Mouse (Mus musculus): ENCODE results near the gene Sik3.
"Not testable (repeated sequence)": the region's sequence is repeated elsewhere in the genome, so short reads cannot be mapped to it uniquely, and the experiment has no call there.

The Sik3 gene

GRCm38 (mm10) chr9:46112246-46112645 lies 99.6 kb downstream of the Sik3 start:
- DNase-seq = no peak

- DNase-seq = no peak
Observed at GRCm38 (mm10) chr9:46118844-46119385, 106.3 kb downstream of the Sik3 start.

DNA sequence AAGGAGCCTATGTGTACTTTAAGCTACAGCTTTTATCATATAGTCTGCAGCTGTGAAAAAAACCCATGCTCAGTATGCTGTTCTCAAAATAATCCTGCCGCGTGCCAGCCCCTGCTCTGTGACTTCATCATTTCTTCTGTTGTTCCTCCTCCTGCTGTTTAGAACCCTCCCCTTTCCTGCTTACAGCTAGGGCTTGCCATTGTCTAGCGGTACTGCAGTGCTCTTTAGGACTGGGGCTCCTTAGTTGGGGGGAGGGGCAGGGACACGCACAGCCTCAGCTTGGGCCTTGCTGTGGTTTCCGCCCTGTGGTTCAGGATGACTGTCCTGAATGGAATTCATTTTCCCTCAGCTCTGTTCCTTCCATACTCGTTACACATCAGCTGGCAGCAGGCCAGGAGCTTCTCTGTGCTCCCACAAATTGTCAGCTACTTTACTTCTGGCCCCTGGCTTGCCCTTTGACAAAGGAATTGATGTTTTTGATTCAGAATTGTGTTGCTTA lies 107.4 kb downstream of the Sik3 start:
- DNase-seq = peak; percentile 45

GRCm38 (mm10) chr9:46120468-46121253 lies 108.0 kb downstream of the Sik3 start:
- DNase-seq = no peak

DNA sequence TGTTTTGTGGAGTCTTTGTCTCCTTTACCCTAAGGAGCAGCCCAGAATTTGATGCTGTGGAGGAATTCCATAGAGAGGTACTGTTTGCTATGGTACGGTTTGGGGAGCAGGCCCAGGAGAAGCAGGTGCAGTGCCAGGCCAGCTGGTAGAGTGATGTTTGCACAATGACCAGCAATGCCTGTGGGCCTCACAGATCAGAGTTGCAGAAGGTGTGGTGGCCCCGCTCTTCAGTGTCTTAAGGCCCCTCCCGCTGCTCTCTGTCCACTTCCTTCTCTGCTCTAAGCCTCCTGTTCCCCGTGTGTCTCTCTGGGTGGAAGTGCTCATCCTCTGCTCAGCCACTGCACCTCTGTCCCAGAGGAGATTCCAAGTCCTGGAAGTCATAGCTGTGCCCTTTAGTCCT lies 108.9 kb downstream of the Sik3 start:
- DNase-seq = no peak

DNA sequence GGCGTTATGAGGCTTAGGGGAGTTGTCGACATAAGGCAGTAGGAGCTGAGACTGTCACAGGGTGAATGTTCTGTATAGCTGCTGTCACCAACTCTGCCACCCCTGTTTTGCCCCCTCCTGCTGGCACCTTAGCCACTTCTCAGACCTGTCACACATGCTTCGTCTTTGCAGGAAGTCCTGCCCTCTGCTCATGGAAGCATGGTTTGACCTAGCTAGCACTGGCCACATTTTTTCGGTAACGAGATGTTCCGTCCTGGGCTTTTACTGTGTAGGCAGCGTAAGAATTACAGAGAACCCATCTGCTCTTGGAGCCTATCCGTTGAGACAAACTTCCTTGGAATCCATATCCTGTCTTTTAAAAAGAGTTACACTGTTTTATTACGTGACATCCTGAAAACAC lies 110.1 kb downstream of the Sik3 start:
- no peak for DNase-seq

- DNase-seq = no peak
Observed at GRCm38 (mm10) chr9:46126295-46126694, 113.7 kb downstream of the Sik3 start.

- DNase-seq = no peak
Observed at GRCm38 (mm10) chr9:46127326-46127725, 114.7 kb downstream of the Sik3 start.

DNA sequence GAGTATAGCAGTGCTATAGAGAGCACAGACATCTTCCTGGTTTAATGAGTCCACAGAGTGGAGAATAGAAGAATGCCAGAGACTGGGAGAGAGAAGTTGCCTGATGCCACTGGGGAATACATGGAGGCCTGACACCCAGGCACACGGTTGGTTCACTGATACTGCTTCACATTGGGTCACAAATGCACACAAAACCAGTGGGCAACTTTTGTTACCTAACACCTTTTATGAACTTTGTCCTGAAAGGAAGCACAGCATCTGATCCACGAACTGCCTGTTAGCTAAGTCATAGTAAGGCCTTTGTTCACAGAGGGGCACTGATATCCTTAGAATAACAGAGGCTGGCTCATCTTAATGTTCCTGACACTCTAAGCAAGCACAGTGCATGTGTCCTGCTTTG lies 116.6 kb downstream of the Sik3 start:
- DNase-seq = no peak

- not testable (repeated sequence) for DNase-seq
Observed at GRCm38 (mm10) chr9:46132821-46133220, 120.2 kb downstream of the Sik3 start.

GRCm38 (mm10) chr9:46138831-46139230 lies 126.2 kb downstream of the Sik3 start:
- DNase-seq = no peak

- no peak for DNase-seq
Observed at GRCm38 (mm10) chr9:46140811-46141210, 128.2 kb downstream of the Sik3 start.

DNA sequence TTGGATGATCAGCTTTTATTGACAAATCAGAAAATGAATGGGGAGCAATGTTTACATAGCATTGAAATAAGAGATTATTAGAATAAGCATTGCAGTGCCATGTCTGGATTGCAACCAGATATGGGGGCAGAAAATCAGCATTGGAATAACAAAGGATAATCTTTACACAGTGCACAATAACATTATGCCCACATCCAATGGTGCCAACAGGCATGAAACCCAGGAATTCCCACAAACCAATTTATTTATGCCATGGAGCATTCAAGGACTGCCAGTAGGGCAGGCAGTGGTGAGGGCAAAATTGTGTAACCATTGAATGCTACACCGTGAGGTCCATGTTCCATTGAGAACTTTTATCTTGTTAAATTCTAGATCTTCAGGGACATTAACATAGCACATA lies 129.4 kb downstream of the Sik3 start:
- DNase-seq = no peak

- no peak for DNase-seq
Observed at GRCm38 (mm10) chr9:46142492-46142891, 129.9 kb downstream of the Sik3 start.

DNA sequence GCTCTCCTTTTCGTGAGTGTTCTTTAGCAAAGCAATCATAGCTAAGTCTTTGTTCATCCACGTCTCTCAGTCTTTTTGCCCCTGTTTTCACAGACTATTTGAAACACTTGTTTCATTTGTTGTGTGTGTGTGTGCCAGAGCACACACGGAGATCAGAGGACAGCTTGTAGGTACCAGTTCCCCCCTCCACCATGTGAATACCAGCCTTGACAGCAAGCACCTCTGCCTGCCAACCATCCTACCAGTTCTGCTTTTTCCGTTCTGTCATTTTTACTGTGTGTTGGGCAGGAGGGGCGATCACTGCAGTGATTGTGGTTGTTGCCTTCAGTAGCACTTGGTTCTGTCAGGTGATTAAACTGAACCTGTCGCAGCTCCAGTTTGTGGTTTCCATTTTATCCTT lies 132.4 kb downstream of the Sik3 start:
- DNase-seq = no peak

- no peak for DNase-seq
Observed at GRCm38 (mm10) chr9:46146437-46146836, 133.8 kb downstream of the Sik3 start.

GRCm38 (mm10) chr9:46148723-46149122 lies 136.1 kb downstream of the Sik3 start:
- no peak for DNase-seq

DNA sequence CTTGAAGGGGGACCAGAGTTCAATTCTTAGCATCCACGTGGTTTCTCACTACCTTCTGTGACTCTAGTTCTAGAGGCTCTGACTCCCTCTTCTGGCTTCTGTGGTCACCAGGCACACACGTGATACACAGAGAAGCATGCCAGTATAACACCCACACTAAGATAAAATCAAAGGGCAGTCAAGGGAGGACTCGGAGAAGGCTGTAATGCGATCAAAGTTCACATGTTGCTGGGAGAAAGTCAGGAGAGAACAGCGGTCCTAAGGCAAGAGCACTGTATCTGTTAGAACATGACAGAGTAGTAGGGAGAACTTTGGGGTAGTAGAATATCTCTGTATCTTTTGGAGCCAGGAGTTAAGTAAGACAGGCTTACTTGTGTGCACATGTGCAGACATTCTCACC lies 136.8 kb downstream of the Sik3 start:
- no peak for DNase-seq

GRCm38 (mm10) chr9:46150116-46150515 lies 137.5 kb downstream of the Sik3 start:
- DNase-seq = no peak

DNA sequence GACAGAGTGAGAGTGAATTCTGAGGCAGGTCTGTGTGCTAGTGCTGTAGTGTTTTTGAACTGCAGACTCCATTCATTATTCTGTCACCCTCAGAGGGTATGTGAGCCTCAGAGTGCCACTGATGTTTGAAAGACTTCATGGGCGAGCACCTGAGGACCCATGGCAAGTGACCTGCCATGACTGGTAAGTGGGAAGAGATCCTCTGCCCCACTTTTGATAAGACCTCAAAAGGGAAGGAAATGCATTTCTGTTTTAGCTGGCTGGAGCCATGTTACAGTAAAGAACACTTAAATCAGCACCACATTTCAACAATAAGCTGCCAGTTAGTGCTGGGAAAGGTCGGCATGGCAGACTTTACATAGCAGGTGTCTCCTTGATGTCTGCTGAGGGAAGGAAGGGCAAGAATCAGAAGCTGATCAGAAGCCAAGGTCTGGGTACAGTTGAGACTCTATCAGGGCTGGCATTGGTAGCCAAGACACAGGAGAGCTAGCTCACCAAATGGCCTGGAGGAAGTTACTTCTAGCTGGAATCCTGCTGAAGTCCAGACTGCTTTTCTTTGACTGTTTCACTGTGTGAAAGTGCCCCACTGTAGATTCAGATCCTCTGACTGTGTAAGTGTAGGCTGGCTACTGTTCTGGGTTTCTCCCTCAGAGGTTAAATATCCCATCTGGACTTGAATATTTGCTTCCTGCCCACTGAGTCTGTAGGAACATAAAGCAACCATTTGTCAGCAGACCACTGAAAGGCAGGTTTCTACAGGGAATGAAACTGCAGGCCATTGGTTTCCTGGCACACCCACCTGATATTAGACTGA lies 138.5 kb downstream of the Sik3 start:
- no peak for DNase-seq

DNA sequence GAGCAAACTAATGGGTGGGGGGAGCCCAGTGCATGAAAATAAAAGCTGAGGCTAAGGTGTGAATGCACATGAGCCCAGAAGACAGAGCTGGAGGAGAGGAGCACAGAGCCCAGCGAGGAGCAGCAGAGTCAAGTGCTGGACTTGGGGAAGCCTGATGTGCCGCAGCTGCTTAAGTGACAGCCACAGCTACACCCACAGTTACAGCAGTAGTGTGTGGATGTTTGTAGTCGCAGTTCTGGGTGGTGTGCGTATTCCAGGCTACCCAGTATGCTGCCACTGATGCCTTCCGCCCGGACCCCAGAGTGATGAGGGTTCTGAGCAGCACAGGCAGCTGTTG lies 139.1 kb downstream of the Sik3 start:
- DNase-seq = no peak

GRCm38 (mm10) chr9:46152067-46153015 lies 139.7 kb downstream of the Sik3 start:
- DNase-seq = no peak

DNA sequence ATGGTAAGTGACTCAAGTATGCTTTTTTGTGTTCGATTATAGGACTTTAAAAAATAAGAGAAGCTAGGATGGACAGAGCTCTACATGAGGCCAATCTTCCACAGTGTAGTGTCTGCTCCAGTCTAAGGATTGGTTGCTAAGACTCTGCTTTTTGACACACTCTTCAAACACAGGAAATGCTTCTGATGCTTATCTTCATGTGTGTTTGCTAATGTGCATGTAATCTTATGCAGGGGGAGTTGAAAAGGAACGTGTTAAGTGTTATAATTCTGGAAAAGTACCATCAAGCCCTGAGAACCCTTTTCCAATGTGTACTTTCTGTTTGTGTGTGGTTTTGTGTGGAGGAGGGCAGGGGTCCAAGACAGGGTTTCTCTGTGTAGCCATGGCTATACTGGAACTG lies 141.8 kb downstream of the Sik3 start:
- no peak for DNase-seq
